Mouse (Mus musculus) forebrain, postnatal 0 days (tissue): ENCODE results near the gene Mecp2. TPM values are rescaled to one million over a fixed set of nuclear protein-coding genes. Genes with fewer than 3 reads are reported as not detected.

Experiments used
- ATAC-seq: fragments of 200-750 bp; cut with Nextera tagmentation; 2 replicates; pipeline ENCODE4 v1.8.0; 2017; ENCODE audit warnings: mild to moderate bottlenecking, moderate library complexity
- DNase-seq: peaks from one replicate; pipeline ENCODE4 v3.0.0-alpha.2; 2015
- H3K27ac ChIP-seq: fragments of 300-500 bp; sonication (generic); 2 replicates; pipeline ENCODE4 v1.5.1; 2014; ENCODE audit warnings: low read depth, mild to moderate bottlenecking, antibody characterized with exemption, low read length, moderate library complexity, mixed read lengths
- H3K27me3 ChIP-seq: fragments of 300-500 bp; sonication (generic); 2 replicates; pipeline ENCODE4 v1.6.1; 2014; ENCODE audit warnings: mild to moderate bottlenecking, low read length, mixed read lengths; ENCODE audit not compliant: insufficient read depth
- H3K36me3 ChIP-seq: fragments of 300-500 bp; sonication (generic); 2 replicates; pipeline ENCODE4 v1.6.1; 2014; ENCODE audit warnings: mild to moderate bottlenecking, moderate library complexity; ENCODE audit not compliant: insufficient read depth
- H3K4me1 ChIP-seq: fragments of 300-500 bp; sonication (generic); 2 replicates; pipeline ENCODE4 v1.6.1; 2014; ENCODE audit warnings: antibody characterized with exemption; ENCODE audit not compliant: insufficient read depth
- H3K4me2 ChIP-seq: fragments of 300-500 bp; sonication (generic); 2 replicates; pipeline ENCODE4 v1.6.1; 2014; ENCODE audit warnings: low read depth, mild to moderate bottlenecking, moderate library complexity
- H3K4me3 ChIP-seq: fragments of 300-500 bp; sonication (generic); 2 replicates; pipeline ENCODE4 v1.5.1; 2014; ENCODE audit warnings: low read depth, low read length, mixed read lengths
- H3K9ac ChIP-seq: fragments of 300-500 bp; sonication (generic); 2 replicates; pipeline ENCODE4 v1.6.1; 2014; ENCODE audit warnings: mild to moderate bottlenecking
- H3K9me3 ChIP-seq: fragments of 300-500 bp; sonication (generic); 2 replicates; pipeline ENCODE4 v1.6.1; 2016; ENCODE audit warnings: low read length
- CTCF ChIP-seq: sonication (generic); IDR thresholded peaks from 2 replicates; pipeline ENCODE4 v1.5.1; 2016; ENCODE audit warnings: antibody characterized with exemption, control low read depth, low read depth
- WGBS: fragments of 180-500 bp; shearing (Covaris S2); extraction: QIAGEN DNeasy Blood & Tissue Kit; methylation state at CpG from one replicate; pipeline ENCODE4 v1.1.7; 2014; 5-methylcytosine and 5-hydroxymethylcytosine counted together
- polyA plus RNA-seq: library from polyadenylated mRNA; unstranded; fragments of >200 nt; fragmentation: Nextera tagmentation; extraction: Ambion mirVana; gene quantifications from 2 replicates; pipeline ENCODE4 v1.2.1, GENCODE M21; 2015
- total RNA-seq: library from RNA; depleted of rRNA; stranded (reverse); fragments of >200 nt; gene quantifications from 2 replicates; pipeline ENCODE4 v1.2.3, GENCODE M21; 2014

The Mecp2 gene
- total and polyA plus RNA-seq, 2 experiments from 2014 or later: 12.4 to 80.9 TPM

- Histone ChIP-seq H3K36me3 (no peaks in the 10 kb centered on the region), H3K4me2 (no peak overlapping the region), H3K9ac (no peak overlapping the region), H3K9me3 (no peaks in the 10 kb centered on the region), H3K4me3 (no peak overlapping the region), H3K4me1 (no peaks in the 10 kb centered on the region), H3K27me3 (no peaks in the 10 kb centered on the region), H3K27ac (no peak overlapping the region)
- DNase-seq: no peak
- ATAC-seq: no peak
- no peak for TF ChIP-seq CTCF
Observed at GRCm38 (mm10) chrX:74070794-74071193, 64.4 kb downstream of the Mecp2 start.

GRCm38 (mm10) chrX:74067891-74068290, 67.3 kb downstream of the Mecp2 start:
- Histone ChIP-seq H3K4me1 (no peaks in the 10 kb centered on the region), H3K4me3 (no peak overlapping the region), H3K9ac (no peak overlapping the region), H3K36me3 (no peaks in the 10 kb centered on the region), H3K4me2 (no peak overlapping the region), H3K9me3 (no peaks in the 10 kb centered on the region), H3K27me3 (no peaks in the 10 kb centered on the region), H3K27ac (no peak overlapping the region)
- DNase-seq (no peak), ATAC-seq (no peak)
- WGBS: 70% methylated on average over 9 of the region's 9 CpGs
- TF ChIP-seq CTCF: no peak

- Histone ChIP-seq H3K9ac (no peak overlapping the region), H3K27ac (no peak overlapping the region), H3K4me3 (no peak overlapping the region), H3K36me3 (no peaks in the 10 kb centered on the region), H3K4me2 (no peak overlapping the region), H3K27me3 (no peaks in the 10 kb centered on the region), H3K9me3 (no peaks in the 10 kb centered on the region), H3K4me1 (no peaks in the 10 kb centered on the region)
- no peak for DNase-seq
- ATAC-seq: no peak
- 79% methylated on average over 1 of the region's 1 CpGs for WGBS
- no peak for TF ChIP-seq CTCF
Observed at GRCm38 (mm10) chrX:74045107-74045506, 90.1 kb downstream of the Mecp2 start.

GRCm38 (mm10) chrX:74037702-74038375, 97.3 kb downstream of the Mecp2 start:
- no peak overlapping the region for H3K4me3 ChIP-seq
- H3K27ac ChIP-seq: no peak overlapping the region
- no peak for TF ChIP-seq CTCF
- no peaks in the 10 kb centered on the region for H3K9me3 ChIP-seq
- H3K9ac ChIP-seq: no peak overlapping the region
- ATAC-seq (no peak), DNase-seq (no peak)
- H3K36me3 ChIP-seq: peaks cover 19% of the 10 kb centered on the region
- H3K4me2 ChIP-seq: no peak overlapping the region
- H3K27me3 ChIP-seq: no peaks in the 10 kb centered on the region
- 64% methylated on average over 5 of the region's 5 CpGs for WGBS
- H3K4me1 ChIP-seq: no peaks in the 10 kb centered on the region

GRCm38 (mm10) chrX:74030000-74030399, 105.2 kb downstream of the Mecp2 start:
- DNase-seq (no peak), ATAC-seq (no peak)
- H3K36me3 ChIP-seq: 0 out of 2 replicates have a peak, but pooled peaks cover 3% of the 10 kb centered on the region
- H3K4me2 ChIP-seq: no peak overlapping the region
- no peaks in the 10 kb centered on the region for H3K27me3 ChIP-seq
- TF ChIP-seq CTCF: no peak
- no peak overlapping the region for H3K9ac ChIP-seq
- WGBS: 50% methylated on average over 1 of the region's 1 CpGs
- no peaks in the 10 kb centered on the region for H3K4me1 ChIP-seq
- H3K27ac ChIP-seq: no peak overlapping the region
- H3K4me3 ChIP-seq: no peak overlapping the region
- no peaks in the 10 kb centered on the region for H3K9me3 ChIP-seq

- Histone ChIP-seq H3K4me3 (peak within 1 kb of the TSS; percentile 49), H3K4me1 (no peaks in the 10 kb centered on the region), H3K36me3 (no peaks in the 10 kb centered on the region), H3K9me3 (no peaks in the 10 kb centered on the region), H3K9ac (peak within 1 kb of the TSS; percentile 72), H3K27me3 (no peaks in the 10 kb centered on the region), H3K27ac (peak within 1 kb of the TSS; percentile 85), H3K4me2 (peak within 1 kb of the TSS; percentile 57)
- peak; percentile 81 for DNase-seq
- TF ChIP-seq CTCF: peak; percentile 74
- 22% methylated on average over 66 of the region's 72 CpGs for WGBS
- peak; percentile 94 for ATAC-seq
Observed at GRCm38 (mm10) chrX:74023188-74024049, 111.7 kb downstream of the Mecp2 start, which contains the start of gene Irak1. TSS of gene Irak1 (minus strand) at chrX:74023918.

GRCm38 (mm10) chrX:74022795-74023187, 112.4 kb downstream of the Mecp2 start:
- 30% methylated on average over 6 of the region's 6 CpGs for WGBS
- no peaks in the 10 kb centered on the region for H3K27me3 ChIP-seq
- TF ChIP-seq CTCF: no peak
- no peak for ATAC-seq
- H3K27ac ChIP-seq: peak overlapping the region; percentile 35; the same call in 1 of the 2 replicates
- peak overlapping the region; percentile 57 for H3K4me2 ChIP-seq
- no peaks in the 10 kb centered on the region for H3K4me1 ChIP-seq
- H3K4me3 ChIP-seq: peak overlapping the region; percentile 49
- H3K9me3 ChIP-seq: no peaks in the 10 kb centered on the region
- peak overlapping the region; percentile 72 for H3K9ac ChIP-seq
- DNase-seq: no peak
- H3K36me3 ChIP-seq: no peaks in the 10 kb centered on the region
